10 mouse cellular contexts compared by ENCODE assay signal in the genomic region with DNA sequence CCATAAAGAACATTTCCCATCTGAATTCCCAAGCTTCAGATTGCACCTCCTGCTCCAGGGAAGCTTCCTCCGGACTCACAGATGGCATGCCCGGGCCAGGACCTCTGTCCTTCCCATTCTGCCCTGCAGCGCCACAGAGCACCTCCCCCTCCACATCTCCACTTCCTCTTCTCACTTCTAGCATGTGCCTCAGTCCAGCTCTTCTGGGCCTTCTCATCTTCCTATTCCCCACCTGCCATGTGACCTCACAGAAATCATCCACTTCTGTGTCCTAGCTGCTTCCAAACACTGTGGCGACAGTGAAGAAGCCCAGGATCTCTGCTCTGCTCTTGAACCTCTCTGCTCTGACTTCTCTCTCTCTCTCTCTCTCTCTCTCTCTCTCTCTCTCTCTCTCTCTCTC.
DNase-seq lines count a peak whose midpoint lies in the region; ATAC-seq lines count a peak whose summit lies in the region.
"Had no signal": no experiment of that assay in that cellular context is flagged by ENCODE, and none has a peak within 500 bp of the region (broad histone marks: within the 10 kb centered on the region; RNA-seq: fewer than 3 reads in every experiment).

No protein-coding gene starts in this region.

- H3K4me2 ChIP-seq in midbrain, embryonic 15.5 days = no peak overlapping the region
- H3K4me2 ChIP-seq in embryonic facial prominence, embryonic 14.5 days (ENCODE audit: low read depth, low read length) = no peak overlapping the region
- no peak overlapping the region for H3K4me2 ChIP-seq in midbrain, embryonic 13.5 days (replicated peaks)
- H3K4me2 ChIP-seq: neural tube, embryonic 13.5 days had no signal

- ATAC-seq in midbrain, embryonic 15.5 days (replicated peaks) = no peak
- no peak for ATAC-seq in embryonic facial prominence, embryonic 14.5 days (ENCODE audit: low read depth)
- no peak for ATAC-seq in midbrain, embryonic 13.5 days

- no peaks in the 10 kb centered on the region for H3K9me3 ChIP-seq in midbrain, embryonic 10.5 days (replicated peaks)
- H3K9me3 ChIP-seq in midbrain, embryonic 15.5 days = no peaks in the 10 kb centered on the region
- H3K9me3 ChIP-seq in embryonic facial prominence, embryonic 14.5 days (ENCODE audit: control insufficient read depth, low read length) = no peaks in the 10 kb centered on the region
- peaks cover 14% of the 10 kb centered on the region for H3K9me3 ChIP-seq in megakaryocyte, embryonic 14.5 days
- H3K9me3 ChIP-seq in midbrain, embryonic 13.5 days = no peaks in the 10 kb centered on the region
- H3K9me3 ChIP-seq: neural tube, embryonic 13.5 days had no signal

- peak; percentile 95 for DNase-seq in heart, adult 11 months
- no peak for DNase-seq in heart, postnatal 14 days
- no peak for DNase-seq in midbrain, embryonic 10.5 days (ENCODE audit: low spot score)
- DNase-seq in embryonic facial prominence, embryonic 14.5 days (ENCODE audit: low spot score) = no peak
- DNase-seq in gastrocnemius, postnatal 36 days = no peak
- DNase-seq: gastrocnemius, postnatal 14 days had no signal

- H3K4me1 ChIP-seq in midbrain, embryonic 10.5 days = peaks cover 46% of the 10 kb centered on the region
- peaks cover 44% of the 10 kb centered on the region for H3K4me1 ChIP-seq in midbrain, embryonic 15.5 days
- peaks cover 44% of the 10 kb centered on the region for H3K4me1 ChIP-seq in embryonic facial prominence, embryonic 14.5 days (ENCODE audit: control insufficient read depth, insufficient read depth, low read length)
- H3K4me1 ChIP-seq in megakaryocyte, embryonic 14.5 days = peaks cover 3% of the 10 kb centered on the region; the same call in 1 of the 2 replicates
- peaks cover 48% of the 10 kb centered on the region for H3K4me1 ChIP-seq in midbrain, embryonic 13.5 days (replicated peaks)

- H3K27me3 ChIP-seq in midbrain, embryonic 10.5 days (ENCODE audit: low read depth, poor library complexity, severe bottlenecking) = no peaks in the 10 kb centered on the region
- H3K27me3 ChIP-seq in midbrain, embryonic 15.5 days (replicated peaks) = no peaks in the 10 kb centered on the region
- no peaks in the 10 kb centered on the region for H3K27me3 ChIP-seq in embryonic facial prominence, embryonic 14.5 days (replicated peaks; ENCODE audit: control insufficient read depth, insufficient read depth, low read length)
- no peaks in the 10 kb centered on the region for H3K27me3 ChIP-seq in megakaryocyte, embryonic 14.5 days (replicated peaks)
- H3K27me3 ChIP-seq in midbrain, embryonic 13.5 days = no peaks in the 10 kb centered on the region
- H3K27me3 ChIP-seq: neural tube, embryonic 13.5 days had no signal

- no peak overlapping the region for H3K4me3 ChIP-seq in midbrain, embryonic 10.5 days
- no peak overlapping the region for H3K4me3 ChIP-seq in midbrain, embryonic 15.5 days
- no peak overlapping the region for H3K4me3 ChIP-seq in embryonic facial prominence, embryonic 14.5 days (ENCODE audit: low read depth, low read length)
- peak overlapping the region; percentile 50 for H3K4me3 ChIP-seq in megakaryocyte, embryonic 14.5 days (replicated peaks)
- H3K4me3 ChIP-seq in midbrain, embryonic 13.5 days (replicated peaks) = no peak overlapping the region
- H3K4me3 ChIP-seq: neural tube, embryonic 13.5 days had no signal

- H3K27ac ChIP-seq in midbrain, embryonic 10.5 days (replicated peaks) = 0 out of 2 replicates have a peak overlapping the region, but pooled peaks have one; percentile 33
- no peak overlapping the region for H3K27ac ChIP-seq in midbrain, embryonic 15.5 days
- H3K27ac ChIP-seq in embryonic facial prominence, embryonic 14.5 days (replicated peaks; ENCODE audit: low read depth, low read length) = peak overlapping the region; percentile 70; the same call in 1 of the 2 replicates
- H3K27ac ChIP-seq in midbrain, embryonic 13.5 days = no peak overlapping the region

- H3K36me3 ChIP-seq in midbrain, embryonic 10.5 days = no peaks in the 10 kb centered on the region
- no peaks in the 10 kb centered on the region for H3K36me3 ChIP-seq in midbrain, embryonic 15.5 days (replicated peaks)
- H3K36me3 ChIP-seq in embryonic facial prominence, embryonic 14.5 days (ENCODE audit: control insufficient read depth, insufficient read depth, low read length) = no peaks in the 10 kb centered on the region
- no peaks in the 10 kb centered on the region for H3K36me3 ChIP-seq in megakaryocyte, embryonic 14.5 days (replicated peaks; ENCODE audit: low read length)
- H3K36me3 ChIP-seq in midbrain, embryonic 13.5 days = no peaks in the 10 kb centered on the region
- H3K36me3 ChIP-seq: neural tube, embryonic 13.5 days had no signal

- intact Hi-C loops in heart, postnatal 14 days (cut with DNase I) = no loop called here
- intact Hi-C loops in gastrocnemius, postnatal 36 days (cut with DNase I) = no loop called here

- no peak overlapping the region for H3K9ac ChIP-seq in midbrain, embryonic 15.5 days
- H3K9ac ChIP-seq in embryonic facial prominence, embryonic 14.5 days (ENCODE audit: low read depth, low read length) = no peak overlapping the region
- H3K9ac ChIP-seq in midbrain, embryonic 13.5 days (replicated peaks) = no peak overlapping the region
- H3K9ac ChIP-seq: neural tube, embryonic 13.5 days had no signal

- WGBS in midbrain, embryonic 10.5 days = 72% methylated on average over 4 of the region's 4 CpGs
- 80% methylated on average over 4 of the region's 4 CpGs for WGBS in midbrain, embryonic 15.5 days
- 42% methylated on average over 4 of the region's 4 CpGs for WGBS in embryonic facial prominence, embryonic 14.5 days
- WGBS in midbrain, embryonic 13.5 days = 82% methylated on average over 4 of the region's 4 CpGs

Comparison
In these comparisons a context has a peak if more than half of its experiments do, and no peak if none do; other contexts are left out.
1. H3K27ac ChIP-seq: peak in midbrain, embryonic 10.5 days (single experiment) and embryonic facial prominence, embryonic 14.5 days (single experiment); none in midbrain, embryonic 15.5 days (single experiment) and midbrain, embryonic 13.5 days (single experiment).